Mouse (Mus musculus): Measurements from ENCODE around the gene Def8.

Def8 gene

DNA sequence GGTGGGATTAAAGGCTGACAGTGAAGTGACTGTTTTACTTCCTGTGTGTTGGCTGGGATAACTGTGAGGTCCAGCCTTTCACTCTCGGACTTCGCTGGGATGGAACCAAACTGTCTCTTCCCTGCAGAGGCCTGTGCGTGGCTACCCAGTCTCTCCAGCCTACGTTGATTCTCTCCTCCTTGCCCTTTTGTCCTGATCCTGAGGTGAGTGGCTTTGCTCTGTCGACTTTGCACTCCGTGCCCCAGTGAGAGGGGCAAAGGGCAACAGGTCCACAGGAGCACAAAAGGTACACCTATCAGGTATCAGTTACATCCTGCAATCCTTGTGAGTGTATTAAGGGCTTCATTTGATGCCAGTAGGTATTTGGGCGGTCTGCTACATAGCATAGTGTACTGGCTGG is at the start of gene Def8:
TSS of gene Def8 (plus strand) at position 87 of the 400 bp plus-strand sequence.
- DNase-seq (ENCODE audit: low spot score) = no peak

DNA sequence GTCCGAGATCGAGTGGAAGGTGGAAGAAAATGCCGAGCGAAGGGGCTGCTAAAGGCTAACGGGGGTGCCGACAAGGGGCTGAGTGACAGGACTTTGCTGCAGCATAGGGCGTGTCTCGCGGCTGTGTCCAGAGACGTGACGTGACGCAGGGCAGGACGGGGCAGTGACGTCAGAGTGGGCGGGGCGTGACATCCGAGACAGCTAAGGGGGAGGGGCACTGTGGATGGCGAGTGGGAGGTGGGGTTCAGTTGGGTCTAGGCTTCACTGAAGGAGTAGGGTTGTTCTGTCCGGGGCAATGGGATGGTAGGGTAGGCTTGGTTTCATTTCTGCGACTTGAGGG is 49.1 kb upstream of the Def8 start:
- DNase-seq (ENCODE audit: low spot score) = peak; percentile 91

DNA sequence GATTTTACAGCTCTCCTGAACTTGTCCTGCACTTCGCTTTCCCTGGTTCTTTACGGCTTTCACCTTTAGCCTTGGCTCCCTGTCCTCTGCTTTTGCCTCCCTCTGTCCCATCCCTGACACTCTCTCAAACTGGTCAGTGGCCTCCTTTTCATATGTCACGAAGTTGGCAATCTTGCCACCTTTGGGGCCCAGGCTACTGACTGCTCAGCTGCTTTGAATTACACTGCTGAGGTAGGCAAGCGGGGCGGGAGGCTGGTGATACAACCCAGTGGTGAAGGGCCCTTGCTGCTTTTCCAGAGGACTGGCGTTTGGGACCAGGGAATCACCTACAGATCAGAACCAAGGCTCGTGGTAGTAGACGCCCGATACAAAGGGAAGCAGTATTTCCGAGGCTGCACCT is 47.6 kb upstream of the Def8 start:
- DNase-seq (ENCODE audit: low spot score) = no peak

DNA sequence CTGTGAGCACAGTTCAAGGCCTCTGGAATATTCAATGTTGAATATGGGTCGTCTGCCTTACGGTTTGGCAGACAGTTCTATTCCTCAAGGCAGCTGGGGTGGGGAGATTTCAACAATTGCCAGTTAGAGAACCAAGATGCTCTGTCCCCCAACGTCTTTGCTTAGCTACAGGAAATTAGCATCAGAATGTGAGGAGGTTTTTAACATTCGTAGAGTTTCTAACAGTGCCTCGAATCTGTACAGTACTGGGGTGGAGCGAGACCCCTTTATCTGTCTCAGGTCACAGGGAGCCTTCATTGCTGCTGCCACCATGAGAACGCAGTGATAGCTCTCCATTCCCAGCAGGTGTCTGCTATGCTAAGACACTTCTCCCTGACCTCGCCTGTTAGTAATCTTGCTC is 47.2 kb upstream of the Def8 start:
- DNase-seq (ENCODE audit: low spot score) = no peak

DNA sequence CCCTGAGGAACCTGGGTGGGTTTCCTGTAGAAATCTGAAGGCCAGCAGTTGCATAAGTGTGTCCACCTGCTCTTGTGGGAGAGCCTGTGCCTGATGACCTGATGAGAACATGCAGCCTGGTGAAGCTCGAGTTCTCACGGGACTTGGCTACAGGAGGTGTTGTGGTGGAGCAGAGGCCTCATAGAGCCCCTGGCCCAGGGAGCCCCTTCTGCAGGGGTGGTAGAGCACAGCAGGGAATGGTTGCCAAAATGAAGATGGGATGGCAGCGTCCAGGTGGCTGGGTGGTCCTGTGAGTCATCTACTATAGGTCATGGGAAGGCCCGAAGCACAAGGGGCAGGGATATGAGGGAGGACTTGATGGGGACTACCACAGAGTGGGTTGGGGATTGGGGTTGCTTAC is 41.6 kb upstream of the Def8 start:
- DNase-seq (ENCODE audit: low spot score) = no peak

DNA sequence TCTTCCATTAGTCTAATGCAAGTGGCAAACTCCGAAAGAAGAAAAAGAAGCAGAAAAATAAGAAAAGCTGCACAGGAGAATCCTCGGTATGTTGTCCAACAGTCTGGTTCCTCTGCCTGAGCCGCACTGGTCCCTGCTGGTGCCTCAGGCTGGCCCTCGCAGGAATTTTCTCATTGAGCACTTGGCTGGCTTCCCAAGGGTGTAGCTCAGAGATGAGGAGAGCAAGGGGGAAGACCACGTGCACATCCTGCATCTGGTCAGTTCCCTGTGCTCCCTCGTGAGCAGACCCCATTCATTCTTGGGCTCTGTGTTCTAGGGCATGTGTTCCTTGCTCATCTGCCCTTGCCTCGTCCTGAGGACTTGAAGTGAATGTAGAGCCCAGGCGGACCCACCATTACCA is 40.8 kb upstream of the Def8 start:
- no peak for DNase-seq (ENCODE audit: low spot score)

DNA sequence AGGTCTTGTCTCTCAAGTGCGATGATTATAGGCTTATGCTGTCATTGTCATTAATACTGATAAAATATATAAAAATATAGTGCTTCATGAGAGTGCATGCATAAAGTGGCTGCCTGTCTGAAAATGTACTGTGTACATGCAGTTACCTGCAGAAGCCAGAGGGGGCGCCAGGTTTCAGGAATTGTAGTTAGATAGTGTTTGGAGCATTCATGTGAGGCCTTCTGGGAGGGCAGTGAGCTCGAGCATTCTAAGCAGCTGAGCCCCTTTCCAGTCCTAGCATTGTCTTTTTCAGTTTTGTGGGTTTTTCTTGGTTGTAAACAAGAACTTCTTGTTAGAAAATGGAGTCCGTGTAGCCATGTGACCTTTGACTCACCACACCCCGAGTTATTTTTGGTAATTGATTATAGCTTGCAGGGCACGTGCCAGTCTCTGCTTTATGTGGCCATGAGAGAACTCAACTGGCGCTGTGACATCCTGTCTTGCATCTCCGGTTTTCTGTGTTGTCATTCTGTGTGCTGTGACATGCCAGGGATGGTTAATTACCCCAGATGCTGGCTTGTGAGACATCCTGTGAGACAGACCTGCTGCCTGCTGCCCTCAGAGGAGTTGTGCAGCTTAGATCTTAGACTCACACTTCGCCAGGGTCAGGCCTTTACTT is 38.3 kb upstream of the Def8 start:
- DNase-seq (ENCODE audit: low spot score) = peak; percentile 23

DNA sequence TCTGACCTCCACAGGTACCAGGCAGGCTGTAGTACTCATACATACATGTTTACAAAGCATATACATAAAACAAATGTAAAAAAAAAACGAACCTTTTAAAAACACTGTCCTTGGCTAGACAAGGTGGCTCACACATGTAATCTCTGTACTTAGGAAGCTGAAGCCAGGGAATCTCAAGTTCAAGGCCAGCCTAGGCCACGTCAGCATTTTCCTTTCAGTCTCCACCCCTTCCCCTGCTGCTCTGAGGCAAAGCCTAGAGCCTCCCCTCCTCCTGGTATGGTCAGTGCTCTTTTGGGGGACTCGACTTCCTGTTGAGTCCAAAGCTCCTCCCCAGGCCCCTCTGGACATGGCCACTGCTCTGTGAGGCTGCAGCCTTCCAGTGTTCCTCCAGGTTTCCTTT is 36.3 kb upstream of the Def8 start:
- DNase-seq (ENCODE audit: low spot score) = no peak

DNA sequence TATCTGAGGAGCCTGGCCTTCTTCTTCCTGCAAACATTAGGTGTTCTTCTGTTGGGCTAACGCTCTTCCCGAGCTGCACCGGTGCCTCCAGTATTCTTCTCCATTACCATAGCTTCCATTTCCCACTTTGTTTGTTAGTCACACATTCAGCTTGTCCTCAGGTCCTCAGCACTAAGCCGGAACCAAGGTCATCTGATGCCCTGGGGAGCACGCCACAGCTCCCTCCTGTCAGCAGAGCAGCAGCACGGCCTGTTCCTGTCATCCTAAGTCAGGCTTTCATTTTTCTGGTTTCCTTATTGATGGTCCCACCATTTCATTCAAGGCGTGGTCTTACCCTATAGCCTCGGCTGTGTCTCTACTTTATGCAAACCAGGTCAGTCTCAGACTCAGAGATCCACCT is 35.5 kb upstream of the Def8 start:
- no peak for DNase-seq (ENCODE audit: low spot score)

DNA sequence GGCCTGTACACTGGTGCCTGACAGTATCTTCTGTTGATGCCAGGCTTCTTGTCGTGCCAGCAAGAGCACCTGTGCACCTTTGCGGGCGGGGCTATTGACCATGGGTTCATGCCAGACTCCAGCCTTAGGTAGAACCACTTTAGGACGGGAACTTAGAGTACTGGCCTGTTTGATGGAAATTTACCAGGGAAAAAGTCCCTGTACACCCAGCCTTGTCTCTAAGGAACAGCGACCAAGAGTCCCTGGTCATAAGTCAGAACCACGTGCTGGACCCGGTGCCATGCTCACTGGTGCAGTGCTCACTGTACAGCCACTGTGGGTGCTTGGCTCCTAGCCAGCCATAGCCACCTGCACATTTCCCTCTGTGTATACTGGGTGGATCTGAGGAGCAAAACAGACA is 34.3 kb upstream of the Def8 start:
- no peak for DNase-seq (ENCODE audit: low spot score)

DNA sequence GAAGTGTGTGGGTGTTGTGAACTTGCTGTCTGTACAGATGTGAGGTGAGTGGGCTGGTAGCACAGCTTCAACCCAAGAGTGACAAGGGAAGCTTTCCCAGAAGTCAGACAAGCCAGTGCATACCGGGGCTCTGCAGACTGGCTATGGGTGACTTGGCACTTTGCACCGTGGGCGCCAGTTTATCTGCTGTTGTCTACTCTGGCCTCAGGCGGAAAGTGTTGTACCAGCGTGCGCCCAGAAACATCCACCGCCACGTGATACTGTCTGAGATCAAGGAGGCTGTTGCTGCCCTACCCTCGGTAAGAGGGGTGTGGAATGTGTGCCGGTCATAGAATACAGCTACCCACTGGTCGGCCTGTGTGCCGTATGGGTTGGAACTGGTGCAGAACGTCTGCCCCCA is 25.0 kb upstream of the Def8 start:
- DNase-seq (ENCODE audit: low spot score) = no peak

DNA sequence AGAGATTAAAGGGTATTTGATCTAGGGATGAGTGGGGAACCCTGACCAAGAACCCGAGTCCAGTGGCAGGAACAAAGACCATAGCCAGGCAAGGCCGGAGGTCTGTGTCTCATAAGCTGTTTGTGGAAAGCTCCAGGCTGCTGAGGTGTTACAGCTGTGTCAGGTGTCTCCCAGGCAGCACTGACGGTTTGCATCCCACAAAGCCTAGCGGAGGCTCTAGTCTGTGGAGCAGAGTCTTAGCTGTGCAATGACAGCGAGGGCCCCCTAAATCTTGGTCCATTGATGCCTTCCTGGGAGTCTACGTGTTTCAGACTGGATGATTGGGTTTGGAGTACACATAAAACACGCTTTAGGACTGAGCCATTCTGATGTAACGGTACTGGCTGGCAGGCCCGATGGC is 21.4 kb upstream of the Def8 start:
- DNase-seq (ENCODE audit: low spot score) = no peak

DNA sequence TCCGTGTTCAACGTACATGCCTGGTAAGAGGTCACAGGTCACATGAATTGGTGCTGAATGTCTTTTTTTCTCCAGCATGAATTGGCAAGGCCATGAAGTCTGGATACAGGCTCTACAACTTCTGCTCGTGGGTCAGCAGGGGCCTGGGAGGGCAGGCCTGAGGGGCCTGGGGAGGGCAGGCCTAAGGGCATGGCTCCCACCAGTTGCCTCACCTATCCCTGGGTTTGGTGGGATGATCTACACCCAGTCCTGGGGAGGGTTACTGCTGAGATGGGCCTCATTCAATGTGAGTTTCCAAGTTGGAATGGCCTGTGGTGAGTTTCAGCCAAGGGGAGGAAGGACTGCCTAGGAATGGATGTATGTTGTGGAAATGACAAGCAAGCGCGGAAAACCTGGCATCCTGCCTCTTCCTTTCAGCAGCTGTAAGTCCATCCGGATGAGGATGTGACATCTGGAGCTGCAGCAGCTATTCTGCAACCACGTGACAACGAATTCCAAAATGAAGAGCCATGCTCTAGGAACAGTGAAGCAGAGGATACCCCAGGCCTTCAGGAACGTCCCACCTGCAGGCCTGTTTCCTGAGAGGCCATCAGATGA is 20.5 kb upstream of the Def8 start:
- DNase-seq (ENCODE audit: low spot score) = no peak

DNA sequence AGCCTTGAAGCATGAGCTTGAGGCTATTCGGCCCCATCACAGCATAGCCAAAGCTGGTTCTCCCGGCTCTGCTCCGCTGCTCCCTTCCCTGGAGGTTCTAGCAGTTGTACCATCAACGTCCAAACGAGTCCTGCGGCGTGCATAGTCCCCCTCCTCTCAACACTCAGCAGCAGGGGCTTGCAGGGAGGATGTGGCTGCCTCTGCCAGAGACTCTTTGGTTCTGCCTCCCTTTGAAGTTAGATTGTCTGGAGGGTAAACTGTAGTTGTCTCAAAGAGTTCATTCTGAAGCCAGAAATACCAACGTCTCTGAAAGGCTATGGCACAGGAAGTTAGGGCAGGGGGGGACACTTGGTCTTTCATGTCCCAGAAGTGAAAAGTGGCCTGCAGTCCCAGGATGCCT is 18.8 kb upstream of the Def8 start:
- no peak for DNase-seq (ENCODE audit: low spot score)

DNA sequence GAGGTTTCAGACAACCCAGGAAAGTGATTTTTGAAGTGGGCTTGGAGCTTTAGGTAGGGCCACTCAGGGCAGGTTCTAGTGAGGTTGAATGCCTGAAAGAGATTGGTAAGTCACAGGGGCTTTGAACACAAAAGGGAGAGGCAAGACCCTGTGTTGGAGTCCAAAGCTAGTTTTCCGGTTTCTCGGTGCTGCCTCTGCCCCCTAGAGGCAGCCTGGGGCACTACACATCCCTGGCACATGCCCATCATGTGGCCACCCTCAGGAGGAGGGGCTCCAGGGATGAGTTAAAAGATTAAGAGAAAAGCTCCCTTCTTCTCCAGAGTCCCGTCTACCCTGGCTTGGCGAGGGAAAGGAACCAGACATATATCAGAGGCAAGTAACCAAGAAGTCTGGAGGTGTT is 16.5 kb upstream of the Def8 start, which contains the start of gene Mc1r:
TSS of gene Mc1r (plus strand) at position 322 of the 400 bp plus-strand sequence.
- peak; percentile 58 for DNase-seq (ENCODE audit: low spot score)

DNA sequence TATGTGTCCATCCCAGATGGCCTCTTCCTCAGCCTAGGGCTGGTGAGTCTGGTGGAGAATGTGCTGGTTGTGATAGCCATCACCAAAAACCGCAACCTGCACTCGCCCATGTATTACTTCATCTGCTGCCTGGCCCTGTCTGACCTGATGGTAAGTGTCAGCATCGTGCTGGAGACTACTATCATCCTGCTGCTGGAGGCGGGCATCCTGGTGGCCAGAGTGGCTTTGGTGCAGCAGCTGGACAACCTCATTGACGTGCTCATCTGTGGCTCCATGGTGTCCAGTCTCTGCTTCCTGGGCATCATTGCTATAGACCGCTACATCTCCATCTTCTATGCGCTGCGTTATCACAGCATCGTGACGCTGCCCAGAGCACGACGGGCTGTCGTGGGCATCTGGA is 15.7 kb upstream of the Def8 start:
- DNase-seq (ENCODE audit: low spot score) = no peak

DNA sequence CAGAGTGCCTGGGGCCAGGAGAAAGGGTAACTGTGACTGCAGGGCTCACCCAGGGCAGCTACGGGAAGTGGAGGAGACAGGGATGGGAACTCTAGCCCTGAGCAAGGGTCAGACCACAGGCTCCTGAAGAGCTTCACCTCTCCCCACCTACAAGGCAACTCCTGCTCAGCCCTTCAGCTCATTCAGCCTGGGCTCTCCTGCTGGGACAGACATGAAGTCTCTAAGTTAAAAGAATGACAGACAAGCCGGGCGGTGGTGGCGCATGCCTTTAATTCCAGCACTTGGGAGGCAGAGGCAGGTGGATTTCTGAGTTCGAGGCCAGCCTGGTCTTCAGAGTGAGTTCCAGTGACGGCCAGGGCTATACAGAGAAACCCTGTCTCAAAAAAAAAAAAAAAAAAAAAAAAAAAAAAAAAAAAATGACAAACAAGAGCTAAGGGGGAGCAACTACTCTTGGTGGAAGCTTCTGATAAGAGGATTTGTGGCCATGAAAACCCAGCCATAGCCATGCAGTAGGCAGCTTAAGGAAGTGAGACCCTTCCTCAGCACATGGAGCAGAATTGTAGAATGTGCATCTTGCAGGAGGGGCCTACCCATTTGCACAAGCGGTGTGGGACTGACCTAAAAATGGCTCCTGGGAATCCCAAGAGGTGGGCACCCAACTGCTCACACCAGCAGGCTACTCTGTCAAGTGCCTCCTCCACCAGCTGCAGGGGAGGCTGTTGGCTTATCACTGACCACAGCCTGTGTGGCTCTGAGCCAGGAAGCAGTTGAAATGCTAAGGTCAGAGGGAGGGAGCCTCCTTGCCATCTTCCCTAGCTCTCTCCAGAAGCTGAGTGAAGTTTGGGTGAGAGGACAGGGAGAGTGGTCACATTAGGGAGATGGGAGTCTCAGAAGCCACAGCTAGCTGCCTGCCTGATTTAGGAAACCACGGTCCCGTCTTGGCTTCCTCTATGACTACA is 14.5 kb upstream of the Def8 start:
- peak; percentile 53 for DNase-seq (ENCODE audit: low spot score)

DNA sequence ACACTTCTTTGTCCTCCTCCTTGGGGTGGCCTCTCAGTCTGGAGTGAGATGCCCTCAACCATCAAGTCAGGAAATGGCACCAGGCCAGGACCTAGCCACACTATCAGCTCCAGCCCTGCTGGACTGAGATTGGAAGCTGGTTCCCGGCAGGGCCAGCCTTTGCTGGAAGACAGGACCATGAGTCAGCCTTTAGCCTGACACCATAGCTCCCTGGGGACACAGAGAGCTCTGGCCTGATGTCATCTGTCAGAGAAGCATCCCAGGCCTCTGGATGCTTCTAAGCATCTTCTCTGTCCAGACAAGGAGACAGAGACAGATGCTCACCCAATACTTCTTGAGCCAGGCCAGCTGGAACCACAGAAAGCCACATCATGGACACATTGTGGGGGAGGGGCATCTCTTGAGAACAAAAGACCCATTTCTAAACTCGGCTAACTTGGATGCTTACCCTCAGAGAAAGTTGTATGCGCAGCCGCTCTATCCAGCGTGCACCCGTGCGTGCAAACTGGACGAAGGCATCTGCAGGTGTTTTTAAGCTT is 13.2 kb upstream of the Def8 start:
- no peak for DNase-seq (ENCODE audit: low spot score)

DNA sequence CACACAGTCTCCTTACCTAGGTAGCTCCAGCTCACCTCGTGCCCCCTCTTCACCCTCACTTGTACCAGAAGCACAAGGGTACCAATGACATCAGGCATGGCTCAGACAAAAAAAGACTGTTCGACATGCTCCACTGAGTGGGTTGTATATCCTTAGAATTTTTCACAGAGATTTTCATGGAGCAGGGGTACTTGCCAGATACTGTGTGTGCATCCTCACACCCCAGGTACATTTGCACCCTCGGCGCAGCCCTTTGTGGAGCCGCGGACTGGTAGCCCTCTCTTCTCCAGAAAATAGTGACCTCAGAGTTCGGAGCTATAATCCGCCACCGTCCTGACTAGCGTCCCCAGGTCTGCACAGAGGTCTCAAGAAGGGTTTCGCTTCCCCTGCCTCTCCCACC is 12.5 kb upstream of the Def8 start:
- DNase-seq (ENCODE audit: low spot score) = no peak

DNA sequence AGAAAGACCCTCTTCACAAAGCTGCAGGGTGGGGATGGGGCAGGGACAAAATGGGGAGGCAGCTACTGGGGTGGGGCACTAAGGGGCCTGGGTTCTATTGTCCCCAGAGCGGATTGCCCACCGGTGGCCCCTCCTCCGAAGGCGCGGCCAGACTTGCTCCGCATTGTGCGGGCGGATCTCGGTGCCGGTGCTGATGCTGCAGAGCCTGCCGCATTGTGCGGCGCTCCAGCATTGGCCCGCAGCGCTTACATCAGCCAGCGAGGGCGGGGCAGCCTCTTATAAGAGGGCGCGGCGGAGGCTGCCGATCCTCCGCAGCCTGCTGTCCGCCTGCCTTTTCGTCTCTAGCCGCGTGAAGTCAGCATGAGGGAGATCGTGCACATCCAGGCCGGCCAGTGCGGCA is 12.1 kb upstream of the Def8 start, which contains the start of gene Tubb3:
TSS of gene Tubb3 (plus strand) at position 179 of the 400 bp plus-strand sequence.
- no peak for DNase-seq (ENCODE audit: low spot score)

DNA sequence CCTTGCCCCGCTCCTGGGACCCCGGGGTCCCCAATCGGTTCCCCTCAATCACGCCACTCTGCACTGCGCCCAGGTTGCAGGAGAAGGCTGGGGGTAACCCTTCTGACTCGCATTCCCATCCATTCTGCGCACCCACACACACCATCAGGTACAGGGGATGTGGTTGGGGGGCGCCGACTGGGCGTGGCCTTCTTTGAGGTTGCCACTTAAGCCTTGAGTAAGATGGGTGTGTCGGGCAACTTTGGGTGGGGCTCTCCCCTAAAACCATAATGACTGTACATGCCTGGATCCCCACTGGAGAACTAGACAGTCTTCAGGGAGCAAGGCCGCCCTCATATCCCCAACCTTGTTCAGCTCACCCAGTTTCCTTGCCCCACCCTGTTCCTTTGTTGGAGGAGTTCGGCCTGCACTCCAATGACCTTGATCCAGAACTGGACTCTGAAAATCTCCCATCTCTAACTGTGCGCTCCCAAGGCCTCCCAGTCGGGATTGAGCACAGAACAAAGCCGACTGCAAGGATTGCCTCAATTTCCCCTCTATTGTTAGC is 11.5 kb upstream of the Def8 start:
- no peak for DNase-seq (ENCODE audit: low spot score)

DNA sequence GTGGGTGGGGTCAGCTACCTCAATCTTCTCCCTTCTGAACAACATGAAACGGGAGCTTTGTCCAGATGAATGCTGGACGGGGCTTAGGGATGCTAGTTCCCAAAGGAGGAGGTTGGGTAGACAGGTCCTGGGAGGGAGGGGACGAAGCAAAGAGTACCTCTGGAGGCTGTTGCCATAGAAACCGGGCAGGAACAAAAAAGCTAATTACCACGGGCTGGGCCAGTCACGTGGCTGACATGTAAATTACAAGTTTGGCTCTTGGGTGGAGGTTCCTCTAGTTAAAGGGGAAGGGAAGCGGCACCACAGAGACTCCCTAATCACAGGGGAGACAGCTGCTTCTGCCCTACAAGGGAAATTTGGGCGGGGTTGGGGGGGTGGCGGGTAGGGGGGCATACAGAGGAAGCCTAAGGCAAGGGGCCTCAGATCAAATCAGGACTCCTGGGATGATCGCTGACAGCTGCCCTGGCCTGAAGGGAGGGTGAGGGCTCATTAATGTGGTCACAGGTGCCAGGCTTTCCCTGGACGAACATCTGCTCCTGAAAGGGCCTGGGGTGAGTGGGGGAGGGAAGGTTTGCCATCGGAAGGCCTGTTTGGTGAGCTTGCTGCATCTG is 10.7 kb upstream of the Def8 start:
- DNase-seq (ENCODE audit: low spot score) = no peak
